Mouse (Mus musculus) lung, adult 2 months (tissue): ENCODE measurements at regions not wholly inside any gene's neighbourhood (a gene's known extent, or its start where the extent isn't known, plus 50 kb on each side); places are given as distances from the start of the nearest gene placed in this dataset.

ENCODE experiments used
- CTCF ChIP-seq: fragments of 200-500 bp; IDR thresholded peaks from 2 replicates; pipeline ENCODE4 v1.5.1; 2011; ENCODE audit warnings: mild to moderate bottlenecking, low read length, control low read depth; ENCODE audit not compliant: insufficient read depth
- POLR2A ChIP-seq: fragments of 200-500 bp; IDR thresholded peaks from 2 replicates; pipeline ENCODE4 v1.6.1; 2011; ENCODE audit warnings: low read depth, mild to moderate bottlenecking, control low read depth, low read length, borderline replicate concordance; ENCODE audit errors: extremely low read depth

GRCm38 (mm10) chr13:52152221-52152620 lies 305.7 kb downstream of the Gadd45g start:
- TF ChIP-seq POLR2A (no peak), CTCF (no peak)
